Mouse (Mus musculus) gastrocnemius, postnatal 25 days (tissue): ENCODE results near the gene Lpin2. TPM values are rescaled to one million over a fixed set of nuclear protein-coding genes. Genes with fewer than 3 reads are reported as not detected.

Experiments used
- DNase-seq: peaks from one replicate; pipeline ENCODE4 v3.0.0; 2022
- total RNA-seq, 2 experiments: library from RNA; stranded (reverse); gene quantifications; 1 replicate in 1 of 2; 2 replicates in 1 of 2; pipeline ENCODE4 v1.2.3; 2021

Lpin2 gene
- total RNA-seq, 2 experiments from 2014 or later = 4.0 to 4.9 TPM

- no peak for DNase-seq
Measured at GRCm38 (mm10) chr17:71202136-71202535, 19.8 kb downstream of the Lpin2 start.

GRCm38 (mm10) chr17:71203998-71204808, 21.8 kb downstream of the Lpin2 start:
- DNase-seq = no peak

GRCm38 (mm10) chr17:71204809-71205091, 22.4 kb downstream of the Lpin2 start:
- DNase-seq = no peak

- DNase-seq = no peak
Measured at GRCm38 (mm10) chr17:71206136-71206893, 24.0 kb downstream of the Lpin2 start.

- no peak for DNase-seq
Measured at GRCm38 (mm10) chr17:71207268-71207667, 24.9 kb downstream of the Lpin2 start.

GRCm38 (mm10) chr17:71208376-71208775, 26.0 kb downstream of the Lpin2 start:
- no peak for DNase-seq

GRCm38 (mm10) chr17:71208921-71209320, 26.6 kb downstream of the Lpin2 start:
- no peak for DNase-seq

- DNase-seq = no peak
Measured at GRCm38 (mm10) chr17:71209936-71210335, 27.6 kb downstream of the Lpin2 start.

GRCm38 (mm10) chr17:71211962-71212646, 29.7 kb downstream of the Lpin2 start:
- no peak for DNase-seq

GRCm38 (mm10) chr17:71213666-71214065, 31.3 kb downstream of the Lpin2 start:
- no peak for DNase-seq

GRCm38 (mm10) chr17:71214514-71215240, 32.3 kb downstream of the Lpin2 start:
- DNase-seq = no peak

- no peak for DNase-seq
Measured at GRCm38 (mm10) chr17:71215241-71215839, 33.0 kb downstream of the Lpin2 start.

- no peak for DNase-seq
Measured at GRCm38 (mm10) chr17:71216263-71216662, 33.9 kb downstream of the Lpin2 start.

- no peak for DNase-seq
Measured at GRCm38 (mm10) chr17:71217111-71217685, 34.8 kb downstream of the Lpin2 start.

GRCm38 (mm10) chr17:71221383-71221782, 39.0 kb downstream of the Lpin2 start:
- DNase-seq = no peak

GRCm38 (mm10) chr17:71223676-71224075, 41.3 kb downstream of the Lpin2 start:
- DNase-seq = no peak

GRCm38 (mm10) chr17:71224521-71224920, 42.2 kb downstream of the Lpin2 start:
- no peak for DNase-seq

GRCm38 (mm10) chr17:71225091-71225490, 42.7 kb downstream of the Lpin2 start:
- DNase-seq = no peak

GRCm38 (mm10) chr17:71227128-71227895, 45.0 kb downstream of the Lpin2 start:
- no peak for DNase-seq

GRCm38 (mm10) chr17:71228651-71229050, 46.3 kb downstream of the Lpin2 start:
- DNase-seq = no peak
